Mouse (Mus musculus) hindlimb bud, embryonic 11.5 days (tissue): Measurements from ENCODE around the gene Ces3b.

Experiments used
- DNase-seq: peaks from one replicate; pipeline ENCODE4 v3.0.0-alpha.2; 2012; ENCODE audit warnings: low read depth, low spot score; ENCODE audit errors: extremely low spot score

Gene Ces3b

DNA sequence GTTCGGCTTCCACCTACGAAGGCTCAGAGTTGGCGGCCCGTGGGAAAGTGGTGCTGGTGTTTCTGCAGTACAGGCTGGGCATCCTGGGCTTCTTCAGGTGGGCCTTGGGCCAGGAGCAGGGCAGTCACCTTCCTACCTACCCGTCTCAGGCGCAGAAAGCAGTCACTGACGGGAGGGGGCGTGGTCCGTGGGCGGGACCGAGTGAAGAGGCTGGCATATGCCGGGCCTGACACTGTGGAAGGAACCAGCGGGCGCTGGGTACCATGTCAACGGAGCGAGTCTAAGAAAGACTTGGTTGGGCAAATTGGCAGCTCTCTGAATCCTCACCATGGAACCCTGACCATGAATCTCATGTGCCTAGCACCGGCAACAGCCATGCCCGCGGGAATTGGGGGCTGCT lies 58.8 kb downstream of the Ces3b start:
- DNase-seq: no peak
